Mouse (Mus musculus) hindbrain, embryonic 15.5 days (tissue): ENCODE measurements at regions not wholly inside any gene's neighbourhood (a gene's known extent, or its start where the extent isn't known, plus 50 kb on each side); places are given as distances from the start of the nearest gene placed in this dataset.

ENCODE experiments used
- ATAC-seq: fragments of 200-750 bp; cut with Nextera tagmentation; 2 replicates; pipeline ENCODE4 v1.8.0; 2017; ENCODE audit warnings: low read depth, moderate number of reproducible peaks, moderate TSS enrichment; ENCODE audit not compliant: low FRiP score
- H3K27ac ChIP-seq: fragments of 300-500 bp; sonication (generic); replicated peaks from 2 replicates; pipeline ENCODE4 v1.5.1; 2015; ENCODE audit warnings: mild to moderate bottlenecking, inconsistent platforms
- H3K27me3 ChIP-seq: fragments of 300-500 bp; sonication (generic); 2 replicates; pipeline ENCODE4 v1.6.1; 2015; ENCODE audit warnings: control low read depth, inconsistent platforms
- H3K36me3 ChIP-seq: fragments of 300-500 bp; sonication (generic); 2 replicates; pipeline ENCODE4 v1.6.1; 2015; ENCODE audit warnings: control low read depth, inconsistent platforms
- H3K4me1 ChIP-seq: fragments of 300-500 bp; sonication (generic); replicated peaks from 2 replicates; pipeline ENCODE4 v1.6.1; 2015; ENCODE audit warnings: control low read depth, inconsistent platforms
- H3K4me2 ChIP-seq: fragments of 300-500 bp; sonication (generic); 2 replicates; pipeline ENCODE4 v1.6.1; 2015; ENCODE audit warnings: moderate library complexity, mild to moderate bottlenecking, inconsistent platforms
- H3K4me3 ChIP-seq: fragments of 300-500 bp; sonication (generic); 2 replicates; pipeline ENCODE4 v1.5.1; 2015; ENCODE audit warnings: mild to moderate bottlenecking, inconsistent platforms
- H3K9ac ChIP-seq: fragments of 300-500 bp; sonication (generic); 2 replicates; pipeline ENCODE4 v1.6.1; 2015; ENCODE audit warnings: inconsistent platforms
- H3K9me3 ChIP-seq: fragments of 300-500 bp; sonication (generic); 2 replicates; pipeline ENCODE4 v1.6.1; 2016; ENCODE audit warnings: control low read depth, inconsistent platforms
- WGBS: fragments of 180-500 bp; shearing (Covaris S2); methylation state at CpG from one replicate; pipeline ENCODE4 v1.1.7; 2015; 5-methylcytosine and 5-hydroxymethylcytosine counted together

GRCm38 (mm10) chr12:52389552-52389951, 114.2 kb upstream of the Arhgap5 start:
- Histone ChIP-seq H3K9ac (no peak overlapping the region), H3K36me3 (no peaks in the 10 kb centered on the region), H3K27me3 (no peaks in the 10 kb centered on the region), H3K4me2 (no peak overlapping the region), H3K4me3 (no peak overlapping the region), H3K9me3 (no peaks in the 10 kb centered on the region), H3K27ac (peak overlapping the region; percentile 48; the same call in 1 of the 2 replicates), H3K4me1 (peaks cover 13% of the 10 kb centered on the region)
- 47% methylated on average over 5 of the region's 5 CpGs for WGBS
- ATAC-seq = no peak

- H3K27me3 ChIP-seq = no peaks in the 10 kb centered on the region
- peak overlapping the region; percentile 48; the same call in 1 of the 2 replicates for H3K27ac ChIP-seq
- ATAC-seq = peak; percentile 24; the same call in 1 of the 2 replicates
- 36% methylated on average over 4 of the region's 4 CpGs for WGBS
- H3K4me1 ChIP-seq = peaks cover 20% of the 10 kb centered on the region
- H3K9ac ChIP-seq = no peak overlapping the region
- no peak overlapping the region for H3K4me2 ChIP-seq
- no peaks in the 10 kb centered on the region for H3K9me3 ChIP-seq
- no peaks in the 10 kb centered on the region for H3K36me3 ChIP-seq
- H3K4me3 ChIP-seq = no peak overlapping the region
Measured at GRCm38 (mm10) chr12:52390242-52390641, 113.5 kb upstream of the Arhgap5 start.

- Histone ChIP-seq H3K9ac (no peak overlapping the region), H3K9me3 (no peaks in the 10 kb centered on the region), H3K4me3 (no peak overlapping the region), H3K4me2 (no peak overlapping the region), H3K27me3 (no peaks in the 10 kb centered on the region), H3K36me3 (no peaks in the 10 kb centered on the region), H3K4me1 (peaks cover 35% of the 10 kb centered on the region), H3K27ac (no peak overlapping the region)
- ATAC-seq = no peak
- 55% methylated on average over 4 of the region's 4 CpGs for WGBS
Measured at GRCm38 (mm10) chr12:52392636-52393035, 111.1 kb upstream of the Arhgap5 start.

- Histone ChIP-seq H3K36me3 (no peaks in the 10 kb centered on the region), H3K27me3 (no peaks in the 10 kb centered on the region), H3K4me1 (peaks cover 41% of the 10 kb centered on the region), H3K9me3 (no peaks in the 10 kb centered on the region), H3K9ac (peak overlapping the region; percentile 18; the same call in 1 of the 2 replicates), H3K27ac (0 out of 2 replicates have a peak overlapping the region, but pooled peaks have one; percentile 33), H3K4me3 (no peak overlapping the region), H3K4me2 (no peak overlapping the region)
- 62% methylated on average over 15 of the region's 15 CpGs for WGBS
- ATAC-seq = no peak
Measured at GRCm38 (mm10) chr12:52393981-52394718, 109.6 kb upstream of the Arhgap5 start.

- 0 out of 2 replicates have a peak overlapping the region, but pooled peaks have one; percentile 33 for H3K27ac ChIP-seq
- ATAC-seq = no peak
- no peaks in the 10 kb centered on the region for H3K27me3 ChIP-seq
- WGBS = 69% methylated on average over 3 of the region's 3 CpGs
- H3K9ac ChIP-seq = peak overlapping the region; percentile 18; the same call in 1 of the 2 replicates
- no peak overlapping the region for H3K4me2 ChIP-seq
- peaks cover 40% of the 10 kb centered on the region for H3K4me1 ChIP-seq
- H3K9me3 ChIP-seq = no peaks in the 10 kb centered on the region
- H3K36me3 ChIP-seq = no peaks in the 10 kb centered on the region
- no peak overlapping the region for H3K4me3 ChIP-seq
Measured at GRCm38 (mm10) chr12:52394719-52395062, 109.1 kb upstream of the Arhgap5 start.

- no peak for ATAC-seq
- Histone ChIP-seq H3K9me3 (no peaks in the 10 kb centered on the region), H3K4me2 (no peak overlapping the region), H3K4me1 (peaks cover 36% of the 10 kb centered on the region), H3K4me3 (no peak overlapping the region), H3K27me3 (no peaks in the 10 kb centered on the region), H3K27ac (no peak overlapping the region), H3K36me3 (no peaks in the 10 kb centered on the region), H3K9ac (no peak overlapping the region)
- WGBS = 45% methylated on average over 4 of the region's 4 CpGs
Measured at GRCm38 (mm10) chr12:52395111-52395510, 108.7 kb upstream of the Arhgap5 start.

- no peaks in the 10 kb centered on the region for H3K27me3 ChIP-seq
- H3K36me3 ChIP-seq = no peaks in the 10 kb centered on the region
- peak; percentile 73 for ATAC-seq
- no peak overlapping the region for H3K4me3 ChIP-seq
- 40% methylated on average over 14 of the region's 14 CpGs for WGBS
- peaks cover 34% of the 10 kb centered on the region for H3K4me1 ChIP-seq
- H3K4me2 ChIP-seq = peak overlapping the region; percentile 17
- no peaks in the 10 kb centered on the region for H3K9me3 ChIP-seq
- H3K27ac ChIP-seq = peak overlapping the region; percentile 57
- H3K9ac ChIP-seq = no peak overlapping the region
Measured at GRCm38 (mm10) chr12:52396178-52396841, 107.5 kb upstream of the Arhgap5 start.

GRCm38 (mm10) chr12:52397718-52398510, 105.9 kb upstream of the Arhgap5 start:
- Histone ChIP-seq H3K27ac (no peak overlapping the region), H3K4me2 (no peak overlapping the region), H3K9ac (no peak overlapping the region), H3K9me3 (no peaks in the 10 kb centered on the region), H3K4me1 (peaks cover 34% of the 10 kb centered on the region), H3K36me3 (no peaks in the 10 kb centered on the region), H3K27me3 (no peaks in the 10 kb centered on the region), H3K4me3 (no peak overlapping the region)
- no peak for ATAC-seq
- 51% methylated on average over 2 of the region's 2 CpGs for WGBS

- Histone ChIP-seq H3K4me3 (no peak overlapping the region), H3K36me3 (no peaks in the 10 kb centered on the region), H3K27ac (no peak overlapping the region), H3K9ac (no peak overlapping the region), H3K27me3 (no peaks in the 10 kb centered on the region), H3K4me2 (no peak overlapping the region), H3K4me1 (peaks cover 34% of the 10 kb centered on the region), H3K9me3 (no peaks in the 10 kb centered on the region)
- WGBS = 69% methylated on average over 6 of the region's 6 CpGs
- ATAC-seq = no peak
Measured at GRCm38 (mm10) chr12:52398511-52398975, 105.2 kb upstream of the Arhgap5 start.

GRCm38 (mm10) chr12:52400099-52400498, 103.7 kb upstream of the Arhgap5 start:
- Histone ChIP-seq H3K4me3 (no peak overlapping the region), H3K27ac (no peak overlapping the region), H3K9me3 (no peaks in the 10 kb centered on the region), H3K27me3 (no peaks in the 10 kb centered on the region), H3K4me1 (peaks cover 22% of the 10 kb centered on the region), H3K4me2 (no peak overlapping the region), H3K9ac (no peak overlapping the region), H3K36me3 (no peaks in the 10 kb centered on the region)
- ATAC-seq = no peak
- 86% methylated on average over 3 of the region's 3 CpGs for WGBS

- 0 out of 2 replicates have a peak, but pooled peaks cover 5% of the 10 kb centered on the region for H3K4me1 ChIP-seq
- H3K4me3 ChIP-seq = no peak overlapping the region
- no peak for ATAC-seq
- H3K27ac ChIP-seq = no peak overlapping the region
- H3K27me3 ChIP-seq = no peaks in the 10 kb centered on the region
- H3K9ac ChIP-seq = no peak overlapping the region
- H3K36me3 ChIP-seq = no peaks in the 10 kb centered on the region
- 94% methylated on average over 4 of the region's 4 CpGs for WGBS
- no peak overlapping the region for H3K4me2 ChIP-seq
- H3K9me3 ChIP-seq = no peaks in the 10 kb centered on the region
Measured at GRCm38 (mm10) chr12:52402711-52403110, 101.1 kb upstream of the Arhgap5 start.

- Histone ChIP-seq H3K9ac (no peak overlapping the region), H3K4me3 (no peak overlapping the region), H3K9me3 (no peaks in the 10 kb centered on the region), H3K27ac (no peak overlapping the region), H3K4me2 (no peak overlapping the region), H3K36me3 (no peaks in the 10 kb centered on the region), H3K4me1 (no peaks in the 10 kb centered on the region), H3K27me3 (no peaks in the 10 kb centered on the region)
- 75% methylated on average over 6 of the region's 6 CpGs for WGBS
- ATAC-seq = no peak
Measured at GRCm38 (mm10) chr12:52406386-52406785, 97.4 kb upstream of the Arhgap5 start.
